Mouse (Mus musculus): ENCODE data around the gene Baiap2l1. TPM values are rescaled to one million over a fixed set of nuclear protein-coding genes. Genes with fewer than 3 reads are reported as not detected.

Baiap2l1 gene
- polyA plus RNA-seq, 1 experiment from 2014 or later: 5.5 TPM

DNA sequence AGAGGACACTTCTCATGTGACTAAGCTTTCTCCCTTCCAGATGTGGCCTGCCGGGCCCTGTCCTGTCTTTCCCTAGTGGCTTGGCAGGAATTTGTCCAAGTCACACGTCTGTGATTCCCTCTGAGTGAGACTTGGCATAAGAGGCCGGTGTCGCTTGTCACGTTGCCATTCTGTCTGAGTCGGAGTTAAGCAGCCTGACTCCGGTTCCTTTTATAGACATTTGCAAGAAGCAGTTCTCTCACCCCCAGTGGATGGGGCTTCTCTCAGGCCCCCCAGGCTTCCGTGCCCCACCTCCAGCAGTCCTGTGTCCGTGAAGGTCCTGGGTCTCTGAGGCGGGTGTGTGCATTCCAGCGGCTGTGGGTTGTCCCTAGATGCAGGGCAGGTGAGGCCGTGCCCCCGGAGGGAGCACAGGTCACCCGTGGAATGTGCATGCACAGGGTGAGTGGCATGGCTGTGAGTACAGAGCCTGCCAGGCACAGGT lies 99.7 kb downstream of the Baiap2l1 start:
- 44% methylated on average over 14 of the region's 14 CpGs for WGBS
- peak overlapping the region; percentile 98; the same call in 1 of the 2 replicates for H3K27ac ChIP-seq
- H3K4me1 ChIP-seq: peaks cover 54% of the 10 kb centered on the region
- H3K9me3 ChIP-seq (replicated peaks): no peaks in the 10 kb centered on the region
- peaks cover 56% of the 10 kb centered on the region for H3K36me3 ChIP-seq
- no peaks in the 10 kb centered on the region for H3K27me3 ChIP-seq (ENCODE audit: low read depth, poor library complexity, severe bottlenecking)
- no peak for DNase-seq (ENCODE audit: low spot score)
- peak overlapping the region; percentile 99 for H3K4me3 ChIP-seq

DNA sequence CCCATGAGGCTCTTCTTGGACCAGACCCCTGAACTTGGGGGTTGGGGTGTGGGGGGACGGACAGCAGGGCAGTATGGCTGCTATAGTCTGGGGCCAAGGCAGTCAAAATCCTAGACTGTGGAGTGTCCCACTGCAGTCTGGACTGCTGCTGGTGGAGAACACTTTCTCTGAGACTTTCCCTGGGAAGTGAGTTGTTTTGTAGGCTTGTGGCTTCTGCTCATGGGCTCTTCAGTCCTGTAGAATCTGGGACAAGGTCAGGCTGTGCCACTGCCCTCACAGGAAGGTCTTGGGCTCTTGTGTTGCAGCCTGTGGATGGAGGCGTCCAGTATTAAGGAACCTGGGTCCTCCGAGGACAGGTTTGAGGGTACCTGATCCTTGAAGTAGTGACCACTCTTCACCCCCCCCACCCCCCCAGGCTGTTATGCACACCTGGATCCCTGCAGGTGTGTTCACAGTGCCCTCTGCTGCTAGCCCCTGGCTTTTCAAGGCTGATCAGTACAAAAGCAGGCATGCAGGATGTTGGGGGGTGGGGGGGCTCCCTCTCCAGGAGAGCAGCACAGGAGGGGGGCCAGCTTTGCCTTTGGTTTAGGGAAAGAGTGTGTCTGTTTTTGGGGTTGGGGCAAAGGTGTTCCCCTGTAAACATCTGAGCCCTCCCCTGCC lies 100.3 kb downstream of the Baiap2l1 start:
- Histone ChIP-seq H3K27me3 (ENCODE audit: low read depth, poor library complexity, severe bottlenecking) (no peaks in the 10 kb centered on the region), H3K27ac (peak overlapping the region; percentile 98), H3K4me3 (peak overlapping the region; percentile 99), H3K9me3 (replicated peaks) (no peaks in the 10 kb centered on the region), H3K36me3 (peaks cover 51% of the 10 kb centered on the region), H3K4me1 (peaks cover 54% of the 10 kb centered on the region)
- no peak for DNase-seq (ENCODE audit: low spot score)
- 73% methylated on average over 3 of the region's 3 CpGs for WGBS

DNA sequence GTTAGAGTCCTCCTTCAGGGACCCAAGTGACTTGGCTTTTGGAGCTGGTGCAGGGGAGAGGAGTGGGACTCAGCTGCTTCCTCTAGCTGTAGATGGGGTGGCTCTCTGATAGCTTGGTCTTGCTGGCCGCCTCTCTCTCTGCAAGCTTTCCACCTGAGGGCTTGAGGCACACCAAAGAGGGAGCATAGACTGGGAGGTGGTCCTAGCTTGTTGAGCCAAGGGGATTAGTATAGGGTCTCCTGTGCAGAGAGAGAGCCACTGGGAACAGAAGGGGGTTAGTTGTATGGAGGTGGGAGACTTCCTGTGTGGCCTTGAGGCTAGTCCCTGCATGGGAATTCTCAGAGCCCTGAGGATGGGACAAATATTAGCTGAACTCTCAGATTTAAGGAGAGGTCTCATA lies 101.0 kb downstream of the Baiap2l1 start:
- Histone ChIP-seq H3K27ac (peak overlapping the region; percentile 98), H3K4me1 (peaks cover 50% of the 10 kb centered on the region), H3K9me3 (replicated peaks) (no peaks in the 10 kb centered on the region), H3K36me3 (peaks cover 47% of the 10 kb centered on the region), H3K27me3 (ENCODE audit: low read depth, poor library complexity, severe bottlenecking) (no peaks in the 10 kb centered on the region), H3K4me3 (peak overlapping the region; percentile 99)
- no peak for DNase-seq (ENCODE audit: low spot score)
- WGBS: 58% methylated on average over 1 of the region's 1 CpGs

DNA sequence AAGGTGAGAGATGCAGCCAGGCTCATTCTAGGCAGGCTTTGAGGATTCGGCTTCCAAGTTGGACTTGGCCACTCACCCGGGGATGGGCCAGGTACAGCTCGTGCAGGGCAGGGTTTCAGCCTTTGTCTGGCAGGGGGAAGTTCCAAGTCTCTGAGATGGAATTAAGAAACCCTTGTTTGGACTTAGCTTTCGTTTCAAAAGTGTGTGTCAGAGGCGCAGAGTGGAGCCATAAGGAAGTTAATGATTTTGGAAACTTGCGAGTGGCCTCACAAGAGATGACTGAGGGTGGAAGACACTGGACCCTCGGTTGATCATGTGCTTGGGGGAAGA lies 101.4 kb downstream of the Baiap2l1 start:
- peak overlapping the region; percentile 99 for H3K4me3 ChIP-seq
- peaks cover 46% of the 10 kb centered on the region for H3K4me1 ChIP-seq
- H3K27ac ChIP-seq: peak overlapping the region; percentile 98
- no peaks in the 10 kb centered on the region for H3K9me3 ChIP-seq (replicated peaks)
- H3K27me3 ChIP-seq (ENCODE audit: low read depth, poor library complexity, severe bottlenecking): no peaks in the 10 kb centered on the region
- DNase-seq (ENCODE audit: low spot score): no peak
- H3K36me3 ChIP-seq: peaks cover 43% of the 10 kb centered on the region
- 20% methylated on average over 7 of the region's 7 CpGs for WGBS

DNA sequence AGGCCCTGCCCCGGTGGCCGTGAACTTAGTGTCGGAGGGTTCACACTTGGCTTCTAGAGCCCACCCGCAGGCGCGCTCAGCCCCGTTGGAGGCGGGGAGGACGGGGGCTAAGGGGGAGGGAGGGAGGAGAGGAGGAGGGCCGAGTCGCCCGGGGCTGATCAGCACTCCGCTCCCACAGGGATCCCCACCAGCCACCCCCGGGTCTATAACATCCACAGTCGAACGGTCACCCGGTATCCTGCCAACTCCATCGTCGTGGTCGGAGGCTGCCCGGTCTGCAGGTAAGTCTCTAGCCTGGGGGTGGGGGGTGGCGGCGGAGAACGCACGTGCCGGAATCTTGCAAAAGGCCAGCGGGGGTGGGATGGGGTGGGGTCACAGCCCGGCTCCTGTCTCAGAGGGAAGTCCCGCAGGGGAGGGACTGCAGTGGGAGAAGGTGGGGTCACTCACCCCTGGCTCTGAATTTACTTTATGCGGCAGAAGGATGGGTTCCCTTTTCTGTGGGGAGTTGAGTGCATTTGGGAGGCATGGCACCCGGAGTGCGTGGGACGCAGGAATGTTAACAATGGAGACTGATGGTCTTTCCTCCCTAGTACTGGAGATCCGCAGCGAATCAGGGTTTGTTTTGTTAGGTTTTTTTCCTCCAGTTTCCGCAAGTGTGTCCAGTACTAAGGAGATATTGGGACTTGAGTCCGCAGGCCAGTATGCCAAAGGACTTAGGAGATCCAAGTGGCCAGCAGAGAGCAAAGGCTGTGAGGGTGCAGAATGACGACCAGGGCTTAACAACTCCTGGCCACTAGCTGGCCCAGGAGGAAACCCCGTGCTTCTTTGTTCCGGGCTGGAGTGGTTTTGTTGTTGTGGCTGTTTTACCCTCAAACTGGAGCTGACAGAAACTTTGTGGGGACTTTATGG lies 102.0 kb downstream of the Baiap2l1 start:
- H3K4me3 ChIP-seq: peak overlapping the region; percentile 99
- H3K27me3 ChIP-seq (ENCODE audit: low read depth, poor library complexity, severe bottlenecking): no peaks in the 10 kb centered on the region
- peaks cover 46% of the 10 kb centered on the region for H3K4me1 ChIP-seq
- H3K27ac ChIP-seq: peak overlapping the region; percentile 98
- peaks cover 37% of the 10 kb centered on the region for H3K36me3 ChIP-seq
- H3K9me3 ChIP-seq (replicated peaks): no peaks in the 10 kb centered on the region
- peak; percentile 80 for DNase-seq (ENCODE audit: low spot score)
- under 1% methylated on average over 40 of the region's 40 CpGs for WGBS

DNA sequence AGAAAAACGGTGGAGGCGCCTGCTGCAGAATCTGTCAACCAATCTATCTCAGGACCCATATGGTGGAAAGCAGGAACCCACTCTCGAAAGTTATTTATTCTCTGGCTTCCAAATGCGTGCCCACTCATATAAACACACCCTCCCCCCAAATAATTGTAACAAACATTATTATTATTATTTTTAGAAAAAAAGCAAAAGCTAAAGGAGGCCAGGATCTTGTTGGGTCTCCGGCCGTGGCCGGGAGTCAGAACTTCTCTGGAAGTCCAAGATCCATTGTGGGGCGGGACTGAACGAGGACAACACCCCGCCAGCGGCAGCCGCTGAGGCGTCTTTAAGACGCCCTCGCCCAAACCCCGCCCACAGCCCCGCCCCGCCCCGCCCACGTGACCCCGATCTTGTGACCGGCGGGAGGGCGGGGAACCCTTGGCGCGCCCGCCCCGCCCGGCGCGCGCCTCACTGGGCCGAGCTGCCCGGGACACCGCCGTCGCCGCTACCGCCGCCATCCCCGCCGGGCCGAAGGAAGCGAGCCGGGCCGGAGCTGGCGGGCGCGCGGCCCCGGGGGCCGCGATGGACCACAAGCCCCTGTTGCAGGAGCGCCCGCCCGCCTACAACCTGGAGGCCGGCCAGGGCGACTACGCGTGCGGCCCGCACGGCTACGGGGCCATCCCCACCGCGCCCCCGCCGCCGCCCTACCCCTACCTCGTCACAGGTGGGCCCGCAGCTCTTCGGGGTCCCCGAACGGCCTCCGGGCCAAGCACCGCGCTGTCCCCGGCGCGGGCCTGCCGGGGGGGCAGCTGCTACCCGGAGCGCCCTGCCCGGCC lies 102.9 kb downstream of the Baiap2l1 start:
- under 1% methylated on average over 84 of the region's 84 CpGs for WGBS
- Histone ChIP-seq H3K27me3 (ENCODE audit: low read depth, poor library complexity, severe bottlenecking) (no peaks in the 10 kb centered on the region), H3K4me1 (peaks cover 39% of the 10 kb centered on the region), H3K9me3 (replicated peaks) (0 out of 2 replicates have a peak, but pooled peaks cover 2% of the 10 kb centered on the region), H3K27ac (peak overlapping the region; percentile 98), H3K4me3 (peak overlapping the region; percentile 99), H3K36me3 (peaks cover 28% of the 10 kb centered on the region)
- peak; percentile 97 for DNase-seq (ENCODE audit: low spot score)

DNA sequence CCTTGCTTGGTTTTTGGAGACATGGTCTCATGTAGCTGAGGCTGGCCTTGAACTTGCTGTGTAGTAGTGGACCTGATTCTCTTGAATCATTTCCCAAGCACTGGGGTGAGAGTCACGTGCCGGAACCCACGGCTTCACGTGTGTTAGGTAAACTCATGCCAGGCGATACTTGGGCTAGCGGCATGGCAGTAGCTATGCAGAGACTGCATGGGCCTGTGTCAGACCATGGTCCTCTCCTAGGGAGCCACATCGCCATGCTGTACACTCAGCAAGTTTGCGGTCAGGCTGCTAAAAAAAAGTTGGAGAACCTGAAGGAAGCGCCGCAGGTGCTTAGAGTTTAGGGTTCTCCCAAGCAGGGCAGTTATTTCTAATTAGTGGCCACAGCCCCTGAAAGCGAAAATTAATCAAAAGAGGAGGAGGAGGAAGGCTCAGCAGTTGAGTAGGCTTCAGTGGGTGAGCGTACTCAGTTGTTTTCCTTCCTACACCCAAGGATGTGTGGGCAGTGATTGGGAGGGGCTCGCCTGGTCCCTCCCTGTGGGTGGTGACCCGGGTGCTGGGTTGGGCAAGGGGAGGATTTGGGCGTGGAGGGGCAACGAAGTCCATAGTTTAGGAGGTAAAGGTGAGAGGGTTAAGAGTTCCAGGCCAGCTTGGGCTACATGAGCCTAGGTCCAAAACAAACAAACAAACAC lies 103.6 kb downstream of the Baiap2l1 start:
- H3K27ac ChIP-seq: peak overlapping the region; percentile 98
- H3K36me3 ChIP-seq: peaks cover 21% of the 10 kb centered on the region
- peak; percentile 42 for DNase-seq (ENCODE audit: low spot score)
- 0 out of 2 replicates have a peak, but pooled peaks cover 2% of the 10 kb centered on the region for H3K9me3 ChIP-seq (replicated peaks)
- H3K4me1 ChIP-seq: peaks cover 37% of the 10 kb centered on the region
- H3K27me3 ChIP-seq (ENCODE audit: low read depth, poor library complexity, severe bottlenecking): no peaks in the 10 kb centered on the region
- peak overlapping the region; percentile 99 for H3K4me3 ChIP-seq
- 54% methylated on average over 16 of the region's 16 CpGs for WGBS

DNA sequence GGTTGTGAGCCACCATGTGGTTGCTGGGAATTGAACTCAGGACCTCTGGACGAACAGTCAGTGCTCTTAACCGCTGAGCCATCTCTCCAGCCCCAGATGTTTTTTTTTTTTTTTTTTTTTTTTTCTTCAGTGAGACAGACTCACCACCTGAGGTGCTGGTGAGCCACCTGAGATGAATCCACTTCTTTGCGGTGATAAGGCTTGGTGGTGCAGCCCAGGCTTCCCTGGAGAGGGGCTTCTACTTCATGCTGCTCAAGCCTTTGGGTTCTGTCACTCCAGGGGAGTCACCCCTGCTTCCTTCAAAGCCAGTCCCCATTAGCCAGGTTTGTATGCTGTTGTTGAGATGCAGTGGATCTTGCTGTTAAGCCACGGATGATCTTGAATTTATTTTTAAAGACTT lies 104.7 kb downstream of the Baiap2l1 start:
- Histone ChIP-seq H3K36me3 (peaks cover 11% of the 10 kb centered on the region), H3K27me3 (ENCODE audit: low read depth, poor library complexity, severe bottlenecking) (no peaks in the 10 kb centered on the region), H3K27ac (no peak overlapping the region), H3K4me3 (no peak overlapping the region), H3K9me3 (replicated peaks) (0 out of 2 replicates have a peak, but pooled peaks cover 2% of the 10 kb centered on the region), H3K4me1 (peaks cover 27% of the 10 kb centered on the region)
- WGBS: 74% methylated on average over 4 of the region's 4 CpGs
- DNase-seq (ENCODE audit: low spot score): no peak

DNA sequence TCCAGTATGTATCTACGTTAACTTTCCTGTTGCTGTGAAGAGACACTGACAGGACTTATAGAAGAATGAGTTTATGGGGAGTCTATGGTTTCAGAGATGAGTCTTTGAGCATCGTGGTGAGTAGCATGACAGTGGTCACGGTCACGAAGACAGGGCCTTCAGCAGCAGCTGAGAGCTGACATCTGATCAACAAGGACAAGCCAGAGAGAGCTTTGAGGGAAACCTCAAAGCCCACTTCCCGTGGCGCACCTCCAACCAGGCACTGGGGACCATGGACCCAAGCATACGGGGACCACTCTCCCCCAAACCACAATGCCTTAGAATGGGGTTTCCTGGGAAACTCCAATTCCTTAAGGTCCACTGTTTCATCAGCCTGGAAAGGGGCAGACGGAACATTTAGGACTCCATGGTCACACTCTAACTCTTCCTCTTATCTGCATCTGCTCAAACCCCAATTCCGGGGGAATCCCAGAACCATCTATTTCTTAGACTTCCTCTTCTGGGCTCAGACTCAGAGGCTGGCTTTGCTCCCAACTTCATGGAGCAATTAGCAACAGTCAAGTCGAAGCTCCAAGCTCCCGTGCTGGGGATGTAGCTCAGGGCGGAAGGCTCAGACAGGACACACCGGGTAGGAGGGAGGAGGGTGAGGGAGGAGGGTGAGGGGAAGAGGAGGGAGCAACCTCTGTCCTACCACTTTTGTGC lies 105.9 kb downstream of the Baiap2l1 start:
- Histone ChIP-seq H3K9me3 (replicated peaks) (0 out of 2 replicates have a peak, but pooled peaks cover 2% of the 10 kb centered on the region), H3K36me3 (no peaks in the 10 kb centered on the region), H3K27ac (no peak overlapping the region), H3K4me3 (no peak overlapping the region), H3K27me3 (ENCODE audit: low read depth, poor library complexity, severe bottlenecking) (no peaks in the 10 kb centered on the region), H3K4me1 (peaks cover 21% of the 10 kb centered on the region)
- WGBS: 92% methylated on average over 13 of the region's 13 CpGs
- DNase-seq (ENCODE audit: low spot score): no peak

DNA sequence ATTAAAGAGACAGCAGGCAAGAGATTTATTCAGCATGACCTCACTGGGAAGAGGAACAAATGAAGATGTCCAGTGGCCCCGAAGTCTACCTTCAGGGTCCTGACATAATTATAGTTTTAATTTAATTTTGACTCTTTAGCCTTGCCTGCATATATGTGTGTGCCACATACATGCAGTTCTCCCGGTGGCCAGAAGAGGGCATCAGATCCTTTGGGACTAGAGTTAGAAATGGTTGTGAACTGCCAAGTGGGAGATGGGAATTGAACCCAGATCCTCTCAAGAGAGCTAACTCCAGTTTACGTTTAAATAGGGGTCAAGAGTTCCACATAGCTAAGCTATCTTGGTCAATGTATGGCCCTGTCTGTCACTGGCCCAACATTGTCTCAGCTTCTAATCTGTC lies 108.0 kb downstream of the Baiap2l1 start:
- 88% methylated on average over 3 of the region's 3 CpGs for WGBS
- H3K4me1 ChIP-seq: peaks cover 14% of the 10 kb centered on the region
- H3K9me3 ChIP-seq (replicated peaks): 0 out of 2 replicates have a peak, but pooled peaks cover 2% of the 10 kb centered on the region
- no peaks in the 10 kb centered on the region for H3K36me3 ChIP-seq
- DNase-seq (ENCODE audit: low spot score): no peak
- H3K27me3 ChIP-seq (ENCODE audit: low read depth, poor library complexity, severe bottlenecking): no peaks in the 10 kb centered on the region
- H3K4me3 ChIP-seq: no peak overlapping the region
- no peak overlapping the region for H3K27ac ChIP-seq

DNA sequence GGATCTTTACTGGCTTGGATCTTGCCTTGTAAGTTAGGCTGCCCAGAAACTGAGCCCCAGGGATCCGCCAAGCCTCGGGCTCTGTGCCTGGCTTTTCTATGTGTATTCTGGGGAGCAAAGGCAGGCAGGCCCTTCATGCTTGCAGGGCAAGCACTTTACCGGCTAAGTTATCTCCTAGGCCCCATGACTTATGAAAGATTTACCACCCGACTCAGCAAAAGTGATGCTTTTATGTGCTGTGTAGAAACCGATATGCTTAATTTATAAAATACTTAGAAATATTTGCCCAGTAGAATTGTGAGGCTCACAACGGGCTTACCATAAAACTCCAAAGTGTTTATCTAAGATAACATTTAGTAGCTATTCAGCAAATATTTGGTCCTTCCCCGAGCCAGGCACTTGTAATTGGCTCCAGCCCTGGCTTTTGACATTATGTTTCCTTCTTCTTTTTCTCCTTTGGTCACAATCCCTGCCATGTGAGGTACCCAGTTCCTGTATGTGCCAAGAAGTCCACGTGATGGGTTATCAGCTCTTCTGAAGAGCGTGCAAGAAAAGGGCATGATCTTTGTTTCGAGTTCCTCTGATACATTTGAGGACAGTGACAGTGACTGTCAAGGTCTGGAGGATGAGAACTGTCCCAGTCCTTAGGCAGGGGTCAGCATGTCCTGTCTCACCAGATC lies 109.9 kb downstream of the Baiap2l1 start:
- WGBS: 77% methylated on average over 10 of the region's 10 CpGs
- Histone ChIP-seq H3K36me3 (no peaks in the 10 kb centered on the region), H3K9me3 (replicated peaks) (0 out of 2 replicates have a peak, but pooled peaks cover 2% of the 10 kb centered on the region), H3K27me3 (ENCODE audit: low read depth, poor library complexity, severe bottlenecking) (no peaks in the 10 kb centered on the region), H3K4me1 (peaks cover 6% of the 10 kb centered on the region; the same call in 1 of the 2 replicates), H3K27ac (no peak overlapping the region), H3K4me3 (no peak overlapping the region)
- DNase-seq (ENCODE audit: low spot score): no peak

All from limb, embryonic 10.5 days (tissue).